Mouse (Mus musculus) C2C12 (cell line): ENCODE data around the gene Wnt16.

Experiments
- CEBPB ChIP-seq: IDR thresholded peaks from one replicate; pipeline ENCODE4 v1.6.1; 2011; ENCODE audit warnings: low read depth, mild to moderate bottlenecking, control low read depth, moderate library complexity
- CTCF ChIP-seq: IDR thresholded peaks from one replicate; pipeline ENCODE4 v1.5.1; 2011; ENCODE audit not compliant: control insufficient read depth, insufficient read depth, insufficient read length
- FOSL1 ChIP-seq: IDR thresholded peaks from one replicate; pipeline ENCODE4 v1.8.0; 2011; ENCODE audit warnings: mild to moderate bottlenecking, low read length; ENCODE audit not compliant: poor library complexity, insufficient read depth, severe bottlenecking
- MAX ChIP-seq: IDR thresholded peaks from one replicate; pipeline ENCODE4 v1.6.1; 2011; ENCODE audit warnings: mild to moderate bottlenecking, control low read depth
- MYOD1 ChIP-seq: IDR thresholded peaks from one replicate; pipeline ENCODE4 v1.6.1; 2011; ENCODE audit warnings: low read depth; ENCODE audit not compliant: control insufficient read depth, insufficient read length
- MYOG ChIP-seq: IDR thresholded peaks from one replicate; pipeline ENCODE4 v1.6.1; 2011; ENCODE audit not compliant: control insufficient read depth, insufficient read length; ENCODE audit errors: extremely low read depth
- USF1 ChIP-seq: IDR thresholded peaks from one replicate; pipeline ENCODE4 v1.6.1; 2011; ENCODE audit warnings: low read depth, mild to moderate bottlenecking, control low read depth, moderate library complexity

DNA sequence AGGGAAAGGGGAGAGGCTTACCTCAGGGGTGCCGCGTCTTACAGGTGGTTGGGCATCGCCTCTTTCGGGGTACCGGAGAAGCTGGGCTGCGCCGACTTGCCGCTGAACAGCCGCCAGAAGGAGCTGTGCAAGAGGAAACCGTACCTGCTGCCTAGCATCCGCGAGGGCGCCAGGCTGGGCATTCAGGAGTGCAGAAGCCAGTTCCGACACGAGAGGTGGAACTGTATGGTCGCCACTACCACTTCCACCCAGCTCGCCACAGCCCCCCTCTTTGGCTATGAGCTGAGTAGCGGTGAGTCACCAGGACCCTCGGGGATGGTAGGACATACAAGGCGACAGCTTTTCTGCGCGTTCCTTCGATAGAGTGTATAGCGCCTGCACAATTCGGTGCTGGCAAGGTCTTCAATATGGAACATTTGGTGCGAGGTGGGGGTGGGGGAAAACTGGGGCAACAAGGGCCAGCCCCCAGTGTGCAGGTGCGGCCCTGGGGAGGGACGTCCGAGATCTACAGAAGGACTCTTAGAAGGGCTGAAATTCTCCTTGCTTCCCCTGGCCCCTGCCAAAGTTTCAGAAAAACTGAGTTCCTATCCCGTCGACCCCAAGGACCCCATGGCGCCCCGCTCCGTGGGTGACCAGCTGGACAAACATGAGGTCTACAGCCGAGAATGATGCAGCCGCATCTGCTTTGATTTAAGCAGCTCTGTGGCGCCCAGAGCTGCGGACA is 872 bp downstream of the Wnt16 start:
- TF ChIP-seq CTCF (no peak), MAX (no peak), CEBPB (no peak), USF1 (no peak), MYOD1 (no peak), FOSL1 (no peak), MYOG (no peak)
